Mouse (Mus musculus) lung, postnatal 0 days (tissue): ENCODE measurements around the gene Olfr984.

Source experiments
- CTCF ChIP-seq: IDR thresholded peaks from 2 replicates; pipeline ENCODE4 v1.5.1; 2016; ENCODE audit warnings: antibody characterized with exemption, mild to moderate bottlenecking
- EP300 ChIP-seq: IDR thresholded peaks from 2 replicates; pipeline ENCODE4 v1.6.1; 2016; ENCODE audit warnings: antibody characterized with exemption, mild to moderate bottlenecking, control low read depth

GRCm38 (mm10) chr9:40141544-40141943 lies 27.5 kb upstream of the Olfr984 start:
- TF ChIP-seq CTCF = no peak
- TF ChIP-seq EP300 = no peak
